Comparison of ENCODE assay signal across 13 mouse cellular contexts in the genomic region with DNA sequence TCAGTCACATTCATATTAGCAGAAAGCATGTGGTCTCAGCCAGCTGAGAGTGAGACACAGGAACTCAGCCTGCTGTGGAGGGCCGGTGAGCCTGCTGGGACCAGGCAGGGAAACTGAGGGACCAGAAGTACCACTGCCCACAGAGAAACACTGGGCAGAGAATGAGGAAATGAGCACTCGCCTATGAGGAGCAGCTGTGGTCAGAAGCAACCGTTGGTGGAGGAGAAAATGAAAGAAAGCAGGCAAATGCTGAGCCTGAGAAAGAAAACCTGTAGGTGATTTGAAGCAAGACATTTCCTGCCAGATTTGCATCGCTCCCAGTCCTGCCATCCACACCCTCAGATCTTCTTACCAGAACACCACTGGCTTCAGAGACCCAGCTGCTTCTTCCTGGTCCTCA.
DNase-seq lines count a peak whose midpoint lies in the region; ATAC-seq lines count a peak whose summit lies in the region.
"Had no signal": no experiment of that assay in that cellular context is flagged by ENCODE, and none has a peak within 500 bp of the region (broad histone marks: within the 10 kb centered on the region; RNA-seq: fewer than 3 reads in every experiment).

No protein-coding gene starts in this region.

- DNase-seq in spleen, postnatal 36 days (ENCODE audit: low spot score in 2 of 2), result peak; percentile 79 to 85
- no peak for DNase-seq in spleen, adult 12 weeks (ENCODE audit: low spot score)
- peak; percentile 21 to 29 for DNase-seq in thymus, postnatal 36 days
- DNase-seq in urinary bladder, adult 18-20 months (ENCODE audit: low spot score in 2 of 2), result no peak
- DNase-seq in adrenal gland, postnatal 25 days, result no peak
- no peak for DNase-seq in testis, postnatal 10 days (ENCODE audit: low spot score)
- DNase-seq: cerebellum, postnatal 36 days; kidney, postnatal 10 days had no signal

- peak; percentile 58 for ATAC-seq in common myeloid progenitor, adult 5-6 weeks (replicated peaks; ENCODE audit: low read depth, poor library complexity, severe bottlenecking)
- no peak for ATAC-seq in limb, embryonic 13.5 days (ENCODE audit: low FRiP score, low read depth)
- ATAC-seq: hindbrain, embryonic 16.5 days had no signal

- H3K4me2 ChIP-seq in limb, embryonic 13.5 days (replicated peaks), result no peak overlapping the region
- H3K4me2 ChIP-seq: heart, embryonic 13.5 days; liver, embryonic 15.5 days had no signal

- no peaks in the 10 kb centered on the region for H3K9me3 ChIP-seq in limb, embryonic 13.5 days
- H3K9me3 ChIP-seq: heart, embryonic 13.5 days; liver, embryonic 15.5 days had no signal

- no peak overlapping the region for H3K4me3 ChIP-seq in limb, embryonic 13.5 days
- H3K4me3 ChIP-seq: heart, embryonic 13.5 days; liver, embryonic 15.5 days had no signal

- WGBS in limb, embryonic 13.5 days, result 47% methylated on average over 4 of the region's 4 CpGs

- H3K27ac ChIP-seq in limb, embryonic 13.5 days, result peak overlapping the region; percentile 73
- H3K27ac ChIP-seq: heart, embryonic 13.5 days; liver, embryonic 15.5 days had no signal

- H3K9ac ChIP-seq in limb, embryonic 13.5 days, result no peak overlapping the region
- H3K9ac ChIP-seq: heart, embryonic 13.5 days; liver, embryonic 15.5 days had no signal

- H3K4me1 ChIP-seq in limb, embryonic 13.5 days, result peaks cover 21% of the 10 kb centered on the region
- H3K4me1 ChIP-seq: liver, embryonic 15.5 days had no signal

- no peaks in the 10 kb centered on the region for H3K27me3 ChIP-seq in limb, embryonic 13.5 days
- H3K27me3 ChIP-seq: heart, embryonic 13.5 days; liver, embryonic 15.5 days had no signal

- no peaks in the 10 kb centered on the region for H3K36me3 ChIP-seq in limb, embryonic 13.5 days
- H3K36me3 ChIP-seq: heart, embryonic 13.5 days; liver, embryonic 15.5 days had no signal

Comparison
In these comparisons a context has a peak if more than half of its experiments do, and no peak if none do; other contexts are left out.
1. DNase-seq: peak in spleen, postnatal 36 days (2 of 2) and thymus, postnatal 36 days (2 of 2); none in spleen, adult 12 weeks (single experiment), urinary bladder, adult 18-20 months (0 of 2), adrenal gland, postnatal 25 days (single experiment) and testis, postnatal 10 days (single experiment).